Mouse (Mus musculus): ENCODE measurements around the gene Fbxo42. TPM values are rescaled to one million over a fixed set of nuclear protein-coding genes. Genes with fewer than 3 reads are reported as not detected.

The Fbxo42 gene
- total RNA-seq (2023) = 10 to 100 TPM; 19.1 to 25.2 TPM

GRCm38 (mm10) chr4:141147112-141148008 lies at the start of gene Fbxo42:
TSS of gene Fbxo42 (plus strand) at chr4:141147913.

GRCm38 (mm10) chr4:141139116-141139970 lies 8.4 kb upstream of the Fbxo42 start, which contains the start of gene Szrd1:
TSS of gene Szrd1 (minus strand) at chr4:141139775.

GRCm38 (mm10) chr4:141213770-141214336 lies 66.1 kb downstream of the Fbxo42 start, which contains the start of gene Rsg1:
TSS of gene Rsg1 (plus strand) at chr4:141213956.

GRCm38 (mm10) chr4:141239388-141240125 lies 91.8 kb downstream of the Fbxo42 start, which contains the start of gene Arhgef19:
TSS of gene Arhgef19 (plus strand) at chr4:141239499.

Other genes with a start within 250 kb of the Fbxo42 start
- gene Padi2, start 241.6 kb upstream of the Fbxo42 start, total RNA-seq (2023) = 10 to 100 TPM; 36.6 to 40.3 TPM
- gene Sdhb, start 186.7 kb upstream of the Fbxo42 start, total RNA-seq (2023) = 10 to 100 TPM; 85.3 to 91.5 TPM
- 10 to 100 TPM; 46.0 to 47.3 TPM for gene Atp13a2, start 161.0 kb upstream of the Fbxo42 start, total RNA-seq (2023)
- not detected for gene Mfap2, start 137.5 kb upstream of the Fbxo42 start, total RNA-seq (2023)
- 1 to 10 TPM; 6.6 to 8.0 TPM for gene Crocc, start 87.4 kb upstream of the Fbxo42 start, total RNA-seq (2023)
- gene Necap2, start 69.6 kb upstream of the Fbxo42 start, total RNA-seq (2023) = 10 to 100 TPM; 83.8 to 90.1 TPM
- not detected for gene Spata21, start 59.6 kb upstream of the Fbxo42 start, total RNA-seq (2023)
- gene Szrd1, start 8.1 kb upstream of the Fbxo42 start, total RNA-seq (2023) = 10 to 100 TPM; 71.7 to 80.8 TPM
- 1 to 10 TPM; 1.4 to 3.7 TPM for gene Rsg1, start 66.0 kb downstream of the Fbxo42 start, total RNA-seq (2023)
- not detected for gene Arhgef19, start 91.6 kb downstream of the Fbxo42 start, total RNA-seq (2023)
- gene Epha2, start 153.3 kb downstream of the Fbxo42 start, total RNA-seq (2023) = 1 to 10 TPM in 1 of 2 experiments, under 1 TPM in 1; 0.99 to 1.4 TPM
- gene Fam131c, start 220.3 kb downstream of the Fbxo42 start, total RNA-seq (2023) = not detected

Measured in neutrophil, adult 83 days (primary cell).